Mouse (Mus musculus) midbrain, embryonic 16.5 days (tissue): Measurements from ENCODE around the gene Fbxw28. TPM values are rescaled to one million over a fixed set of nuclear protein-coding genes. Genes with fewer than 3 reads are reported as not detected.
"Not testable (repeated sequence)": the region's sequence is repeated elsewhere in the genome, so short reads cannot be mapped to it uniquely, and the experiment has no call there.

Source experiments
- ATAC-seq: fragments of 200-750 bp; cut with Nextera tagmentation; 2 replicates; pipeline ENCODE4 v1.8.0; 2017; ENCODE audit warnings: moderate TSS enrichment
- H3K27ac ChIP-seq: fragments of 300-500 bp; sonication (generic); 2 replicates; pipeline ENCODE4 v1.5.1; 2014; ENCODE audit warnings: mild to moderate bottlenecking, low read length, mixed read lengths
- H3K27me3 ChIP-seq: fragments of 300-500 bp; sonication (generic); 2 replicates; pipeline ENCODE4 v1.6.1; 2014; ENCODE audit warnings: low read depth, low read length, mixed read lengths; ENCODE audit not compliant: control insufficient read depth, insufficient read depth
- H3K36me3 ChIP-seq: fragments of 300-500 bp; sonication (generic); 2 replicates; pipeline ENCODE4 v1.6.1; 2014; ENCODE audit warnings: mild to moderate bottlenecking, low read length, moderate library complexity, mixed read lengths; ENCODE audit not compliant: control insufficient read depth, insufficient read depth
- H3K4me1 ChIP-seq: fragments of 300-500 bp; sonication (generic); 2 replicates; pipeline ENCODE4 v1.6.1; 2014; ENCODE audit warnings: mild to moderate bottlenecking, low read length, mixed read lengths; ENCODE audit not compliant: control insufficient read depth, insufficient read depth
- H3K4me2 ChIP-seq: fragments of 300-500 bp; sonication (generic); 2 replicates; pipeline ENCODE4 v1.6.1; 2014; ENCODE audit warnings: mild to moderate bottlenecking, low read length, mixed read lengths
- H3K4me3 ChIP-seq: fragments of 300-500 bp; sonication (generic); 2 replicates; pipeline ENCODE4 v1.5.1; 2014; ENCODE audit warnings: low read depth, mild to moderate bottlenecking, low read length, moderate library complexity, mixed read lengths
- H3K9ac ChIP-seq: fragments of 300-500 bp; sonication (generic); 2 replicates; pipeline ENCODE4 v1.6.1; 2014; ENCODE audit warnings: low read depth, low read length, mixed read lengths
- H3K9me3 ChIP-seq: fragments of 300-500 bp; sonication (generic); replicated peaks from 2 replicates; pipeline ENCODE4 v1.6.1; 2014; ENCODE audit warnings: mild to moderate bottlenecking, low read length, mixed read lengths; ENCODE audit not compliant: control insufficient read depth, poor library complexity, severe bottlenecking
- WGBS: fragments of 180-500 bp; shearing (Covaris S2); extraction: QIAGEN DNeasy Blood & Tissue Kit; methylation state at CpG from one replicate; pipeline ENCODE4 v1.1.7; 2014; 5-methylcytosine and 5-hydroxymethylcytosine counted together
- polyA plus RNA-seq: library from polyadenylated mRNA; unstranded; fragments of >200 nt; fragmentation: Nextera tagmentation; extraction: Ambion mirVana; gene quantifications from 2 replicates; pipeline ENCODE4 v1.2.1, GENCODE M21; 2015

The Fbxw28 gene
- not detected in 2 replicates for polyA plus RNA-seq

DNA sequence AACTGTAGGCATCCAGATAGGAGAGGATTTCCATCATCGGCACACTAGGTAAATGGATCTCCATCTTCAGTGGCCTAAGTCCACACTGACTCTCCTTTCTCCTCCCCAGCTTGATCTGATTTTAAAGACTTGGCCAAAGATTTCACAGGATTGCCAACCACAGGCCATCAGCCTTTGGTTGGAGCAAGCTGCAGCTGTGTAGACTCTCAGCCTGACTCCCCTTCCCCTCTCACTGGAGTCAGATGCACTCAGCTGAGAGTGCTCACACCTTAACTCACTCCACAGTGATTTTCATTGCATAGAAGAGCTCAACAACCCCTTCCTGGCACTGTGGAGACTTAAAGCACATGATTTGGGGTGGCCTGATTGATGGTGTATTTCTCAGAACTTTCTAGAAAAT lies at the start of gene Fbxw28:
Gene Fbxw28, minus strand, starts transcription at position 101 of the 400 bp plus-strand sequence.
- H3K9ac ChIP-seq, ATAC-seq, H3K36me3 ChIP-seq, H3K9me3 ChIP-seq, H3K27me3 ChIP-seq, H3K4me1 ChIP-seq, H3K4me3 ChIP-seq, H3K4me2 ChIP-seq, H3K27ac ChIP-seq: not testable (repeated sequence)
- no CpG with 5 or more reads among the region's 1 CpGs for WGBS

DNA sequence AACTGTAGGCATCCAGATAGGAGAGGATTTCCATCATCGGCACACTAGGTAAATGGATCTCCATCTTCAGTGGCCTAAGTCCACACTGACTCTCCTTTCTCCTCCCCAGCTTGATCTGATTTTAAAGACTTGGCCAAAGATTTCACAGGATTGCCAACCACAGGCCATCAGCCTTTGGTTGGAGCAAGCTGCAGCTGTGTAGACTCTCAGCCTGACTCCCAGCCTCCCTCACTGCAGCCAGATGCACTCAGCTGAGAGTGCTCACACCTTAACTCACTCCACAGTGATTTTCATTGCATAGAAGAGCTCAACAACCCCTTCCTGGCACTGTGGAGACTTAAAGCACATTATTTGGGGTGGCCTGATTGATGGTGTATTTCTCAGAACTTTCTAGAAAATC lies 51.9 kb downstream of the Fbxw28 start, which contains the start of gene Fbxw14:
Gene Fbxw14, minus strand, starts transcription at position 101 of the 400 bp plus-strand sequence.
- not testable (repeated sequence) for H3K4me3 ChIP-seq, H3K9me3 ChIP-seq, H3K9ac ChIP-seq, H3K36me3 ChIP-seq, H3K27me3 ChIP-seq, H3K4me2 ChIP-seq, H3K27ac ChIP-seq, ATAC-seq, H3K4me1 ChIP-seq
- no CpG with 5 or more reads among the region's 1 CpGs for WGBS

Other genes starting within 250 kb of the Fbxw28 start
- gene Plxnb1, start 244.3 kb downstream of the Fbxw28 start, polyA plus RNA-seq, result 17.9 and 19.1 TPM in 2 replicates
- not detected in 2 replicates for gene Fbxw21, start 177.6 kb downstream of the Fbxw28 start, polyA plus RNA-seq
- not detected in 2 replicates for gene Fbxw13, start 143.7 kb downstream of the Fbxw28 start, polyA plus RNA-seq
- gene Fbxw20, start 104.9 kb downstream of the Fbxw28 start, polyA plus RNA-seq, result not detected in 2 replicates
- gene Fbxw14, start 52.0 kb downstream of the Fbxw28 start, polyA plus RNA-seq, result not detected in 2 replicates
- not detected in 2 replicates for gene Fbxw22, start 64.6 kb upstream of the Fbxw28 start, polyA plus RNA-seq
- not detected in 2 replicates for gene Fbxw16, start 109.5 kb upstream of the Fbxw28 start, polyA plus RNA-seq
- gene Fbxw19, start 156.2 kb upstream of the Fbxw28 start, polyA plus RNA-seq, result not detected in 2 replicates
- not detected in 2 replicates for gene Fbxw15, start 228.6 kb upstream of the Fbxw28 start, polyA plus RNA-seq